Mouse (Mus musculus): ENCODE results near the gene Bcl11a. TPM values are rescaled to one million over a fixed set of nuclear protein-coding genes. Genes with fewer than 3 reads are reported as not detected.

The Bcl11a gene
- polyA plus RNA-seq, 1 experiment from 2014 or later: 71.9 TPM

DNA sequence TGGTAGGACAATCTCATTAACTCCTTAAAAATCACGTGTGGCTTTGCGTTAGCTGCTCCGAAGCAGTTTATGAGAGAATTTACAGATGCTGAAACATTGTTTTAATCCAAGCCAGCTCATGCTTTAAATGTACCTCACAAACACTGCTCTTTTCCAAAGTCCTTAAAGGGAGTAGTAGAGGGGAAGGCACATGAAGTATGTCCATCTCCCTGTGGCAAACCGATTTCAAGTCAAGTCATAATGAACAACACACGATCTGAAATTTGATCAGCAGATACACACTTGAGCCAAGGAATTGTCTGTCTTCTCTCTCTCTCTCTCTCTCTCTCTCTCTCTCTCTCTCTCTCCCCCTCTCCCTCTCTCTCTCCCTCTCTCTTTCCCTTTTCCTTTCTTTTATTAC is 20.2 kb downstream of the Bcl11a start:
- WGBS: 56% methylated on average over 5 of the region's 5 CpGs
- no peaks in the 10 kb centered on the region; the same call in 1 of the 2 replicates for H3K36me3 ChIP-seq (replicated peaks; ENCODE audit: control insufficient read depth, insufficient read depth, low read depth, low read length)
- no peaks in the 10 kb centered on the region for H3K27me3 ChIP-seq (ENCODE audit: control insufficient read depth, insufficient read depth, low read length)
- H3K9me3 ChIP-seq (replicated peaks; ENCODE audit: control insufficient read depth, low read length): no peaks in the 10 kb centered on the region
- no peak overlapping the region for H3K27ac ChIP-seq (replicated peaks; ENCODE audit: low read depth, low read length)
- H3K9ac ChIP-seq (replicated peaks; ENCODE audit: low read length): no peak overlapping the region
- no peak for DNase-seq (ENCODE audit: low spot score)
- H3K4me2 ChIP-seq (ENCODE audit: low read depth, low read length): no peak overlapping the region
- ATAC-seq (replicated peaks; ENCODE audit: insufficient number of reproducible peaks, low FRiP score, low TSS enrichment, low read depth): no peak
- H3K4me1 ChIP-seq (ENCODE audit: control insufficient read depth, insufficient read depth, low read length): peaks cover 5% of the 10 kb centered on the region; the same call in 1 of the 2 replicates
- no peak overlapping the region for H3K4me3 ChIP-seq (ENCODE audit: low read depth, low read length)

DNA sequence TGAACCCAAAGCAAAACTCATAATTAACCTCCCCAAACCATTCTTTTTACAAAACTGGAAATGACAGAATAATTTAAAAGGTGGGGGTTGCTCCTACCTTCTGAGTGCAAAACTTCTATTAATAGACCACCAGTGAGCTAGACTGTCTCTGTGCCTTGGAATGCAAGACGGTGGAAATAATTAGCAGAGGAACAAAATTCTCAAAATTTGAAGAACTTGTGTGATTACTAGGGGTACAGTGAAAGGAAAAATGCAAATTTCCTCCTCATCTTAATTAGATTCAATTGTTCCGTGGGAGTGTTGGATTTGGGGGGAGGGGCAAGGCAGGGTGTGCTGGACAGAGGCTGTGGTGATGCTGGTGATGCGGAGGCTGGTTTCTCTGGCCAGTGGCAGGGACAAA is 20.8 kb downstream of the Bcl11a start:
- Histone ChIP-seq H3K27me3 (ENCODE audit: control insufficient read depth, insufficient read depth, low read length) (no peaks in the 10 kb centered on the region), H3K27ac (replicated peaks; ENCODE audit: low read depth, low read length) (no peak overlapping the region), H3K9me3 (replicated peaks; ENCODE audit: control insufficient read depth, low read length) (no peaks in the 10 kb centered on the region), H3K4me3 (ENCODE audit: low read depth, low read length) (no peak overlapping the region), H3K4me2 (ENCODE audit: low read depth, low read length) (no peak overlapping the region), H3K9ac (replicated peaks; ENCODE audit: low read length) (no peak overlapping the region), H3K4me1 (ENCODE audit: control insufficient read depth, insufficient read depth, low read length) (peaks cover 5% of the 10 kb centered on the region; the same call in 1 of the 2 replicates), H3K36me3 (replicated peaks; ENCODE audit: control insufficient read depth, insufficient read depth, low read depth, low read length) (no peaks in the 10 kb centered on the region; the same call in 1 of the 2 replicates)
- DNase-seq (ENCODE audit: low spot score) (no peak), ATAC-seq (replicated peaks; ENCODE audit: insufficient number of reproducible peaks, low FRiP score, low TSS enrichment, low read depth) (no peak)
- 39% methylated on average over 3 of the region's 3 CpGs for WGBS

DNA sequence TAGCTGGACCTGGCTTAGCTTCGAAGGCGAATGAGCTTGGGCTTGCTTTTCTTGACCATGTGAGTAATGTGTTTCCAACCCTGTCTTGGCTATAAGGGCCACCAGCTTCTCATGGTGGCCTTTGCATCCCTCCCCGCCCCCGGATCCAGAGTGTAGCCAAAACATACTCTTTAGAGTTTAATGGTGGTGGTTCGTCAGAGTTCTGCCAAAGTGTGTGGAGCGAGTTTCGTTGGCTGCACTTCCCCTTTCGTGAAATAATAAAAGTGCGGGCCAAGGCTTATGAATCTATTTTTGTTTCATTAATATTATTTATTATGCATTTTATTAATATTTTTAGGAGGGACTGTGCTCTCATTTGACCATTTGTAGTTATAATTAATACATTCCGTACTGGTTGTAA is 21.4 kb downstream of the Bcl11a start:
- no peak overlapping the region for H3K9ac ChIP-seq (replicated peaks; ENCODE audit: low read length)
- 87% methylated on average over 10 of the region's 10 CpGs for WGBS
- no peaks in the 10 kb centered on the region for H3K27me3 ChIP-seq (ENCODE audit: control insufficient read depth, insufficient read depth, low read length)
- H3K36me3 ChIP-seq (replicated peaks; ENCODE audit: control insufficient read depth, insufficient read depth, low read depth, low read length): no peaks in the 10 kb centered on the region; the same call in 1 of the 2 replicates
- H3K4me1 ChIP-seq (ENCODE audit: control insufficient read depth, insufficient read depth, low read length): peaks cover 5% of the 10 kb centered on the region; the same call in 1 of the 2 replicates
- H3K27ac ChIP-seq (replicated peaks; ENCODE audit: low read depth, low read length): no peak overlapping the region
- H3K4me2 ChIP-seq (ENCODE audit: low read depth, low read length): no peak overlapping the region
- DNase-seq (ENCODE audit: low spot score) (no peak), ATAC-seq (replicated peaks; ENCODE audit: insufficient number of reproducible peaks, low FRiP score, low TSS enrichment, low read depth) (no peak)
- no peaks in the 10 kb centered on the region for H3K9me3 ChIP-seq (replicated peaks; ENCODE audit: control insufficient read depth, low read length)
- H3K4me3 ChIP-seq (ENCODE audit: low read depth, low read length): no peak overlapping the region

DNA sequence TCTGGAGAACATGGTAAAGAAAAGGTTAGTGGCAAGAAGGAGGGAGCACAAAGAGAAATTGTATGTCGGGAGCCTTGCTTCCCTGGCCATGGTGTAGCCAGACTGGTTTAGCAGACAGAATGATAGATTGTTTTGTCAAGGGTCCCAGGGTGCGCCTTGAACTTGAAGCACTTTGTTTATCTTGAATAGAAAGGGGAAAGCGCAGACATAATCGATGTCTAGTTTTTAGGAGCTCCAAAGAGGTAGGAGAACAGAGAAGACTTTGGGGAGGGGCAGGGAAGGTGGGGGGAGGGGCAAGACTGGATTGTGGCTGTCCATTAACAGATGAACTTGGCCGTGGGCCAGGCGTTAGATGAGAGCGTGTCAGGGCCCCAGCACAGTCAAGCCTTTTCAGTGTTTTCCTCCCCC is 22.0 kb downstream of the Bcl11a start:
- no peak overlapping the region for H3K9ac ChIP-seq (replicated peaks; ENCODE audit: low read length)
- WGBS: 45% methylated on average over 7 of the region's 7 CpGs
- peaks cover 5% of the 10 kb centered on the region; the same call in 1 of the 2 replicates for H3K4me1 ChIP-seq (ENCODE audit: control insufficient read depth, insufficient read depth, low read length)
- no peaks in the 10 kb centered on the region; the same call in 1 of the 2 replicates for H3K36me3 ChIP-seq (replicated peaks; ENCODE audit: control insufficient read depth, insufficient read depth, low read depth, low read length)
- no peaks in the 10 kb centered on the region for H3K27me3 ChIP-seq (ENCODE audit: control insufficient read depth, insufficient read depth, low read length)
- no peak overlapping the region for H3K27ac ChIP-seq (replicated peaks; ENCODE audit: low read depth, low read length)
- no peak overlapping the region for H3K4me3 ChIP-seq (ENCODE audit: low read depth, low read length)
- no peak overlapping the region for H3K4me2 ChIP-seq (ENCODE audit: low read depth, low read length)
- ATAC-seq (replicated peaks; ENCODE audit: insufficient number of reproducible peaks, low FRiP score, low TSS enrichment, low read depth): peak; percentile 74
- DNase-seq (ENCODE audit: low spot score): peak; percentile 57
- no peaks in the 10 kb centered on the region for H3K9me3 ChIP-seq (replicated peaks; ENCODE audit: control insufficient read depth, low read length)

DNA sequence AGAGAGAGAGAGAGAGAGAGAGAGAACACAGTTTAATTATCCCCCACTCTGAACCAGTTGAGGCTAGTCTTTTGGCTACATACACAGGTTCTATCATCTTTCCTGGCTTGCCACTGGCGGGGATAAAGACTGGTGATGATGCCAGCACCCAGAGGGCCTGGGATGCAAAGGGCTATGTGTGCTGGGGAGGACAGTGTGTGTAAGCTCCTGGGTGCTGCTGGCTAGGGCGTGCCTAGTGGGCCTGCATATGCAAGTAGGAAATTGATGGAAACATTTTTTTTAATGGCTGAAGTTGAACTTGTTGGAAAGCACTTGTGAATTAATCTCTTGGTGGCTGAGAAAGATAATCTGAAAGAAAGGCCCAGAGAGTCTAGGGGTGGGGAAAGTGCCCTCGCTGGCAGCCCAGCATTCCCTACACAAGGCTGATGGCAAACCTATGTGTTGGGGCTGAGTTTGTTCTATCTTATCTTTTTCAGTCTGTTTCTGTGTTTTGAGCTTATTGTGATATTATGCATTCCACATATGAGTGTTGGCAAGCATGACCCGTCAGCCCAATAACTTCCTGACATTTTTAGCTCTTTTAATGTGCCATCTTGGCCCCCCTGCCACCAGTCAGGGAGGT is 22.7 kb downstream of the Bcl11a start:
- H3K4me3 ChIP-seq (ENCODE audit: low read depth, low read length): no peak overlapping the region
- H3K9ac ChIP-seq (replicated peaks; ENCODE audit: low read length): no peak overlapping the region
- no peak for DNase-seq (ENCODE audit: low spot score)
- H3K27me3 ChIP-seq (ENCODE audit: control insufficient read depth, insufficient read depth, low read length): no peaks in the 10 kb centered on the region
- no peak for ATAC-seq (replicated peaks; ENCODE audit: insufficient number of reproducible peaks, low FRiP score, low TSS enrichment, low read depth)
- H3K27ac ChIP-seq (replicated peaks; ENCODE audit: low read depth, low read length): no peak overlapping the region
- no peaks in the 10 kb centered on the region; the same call in 1 of the 2 replicates for H3K36me3 ChIP-seq (replicated peaks; ENCODE audit: control insufficient read depth, insufficient read depth, low read depth, low read length)
- 80% methylated on average over 4 of the region's 4 CpGs for WGBS
- H3K4me2 ChIP-seq (ENCODE audit: low read depth, low read length): no peak overlapping the region
- H3K9me3 ChIP-seq (replicated peaks; ENCODE audit: control insufficient read depth, low read length): no peaks in the 10 kb centered on the region
- H3K4me1 ChIP-seq (ENCODE audit: control insufficient read depth, insufficient read depth, low read length): peaks cover 5% of the 10 kb centered on the region; the same call in 1 of the 2 replicates

DNA sequence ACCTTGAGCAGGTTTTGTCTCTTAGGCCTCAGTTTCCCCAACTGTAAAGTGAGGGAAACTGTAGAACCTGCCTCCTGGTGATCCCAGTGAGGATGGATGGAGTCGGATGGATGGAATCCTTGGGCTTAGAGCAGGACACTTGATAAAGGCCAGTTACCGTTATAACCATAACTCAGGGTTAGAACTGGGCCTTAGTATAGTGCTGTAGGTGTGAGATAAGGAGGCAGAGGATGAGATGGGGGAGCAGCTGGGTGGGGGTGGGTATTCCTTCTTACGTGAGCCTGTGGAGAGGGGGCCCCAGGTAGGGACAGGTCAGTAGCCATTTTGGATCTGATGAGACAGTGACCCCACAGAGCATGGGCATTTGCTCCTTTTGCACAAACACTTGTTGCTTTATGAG is 23.8 kb downstream of the Bcl11a start:
- Histone ChIP-seq H3K36me3 (replicated peaks; ENCODE audit: control insufficient read depth, insufficient read depth, low read depth, low read length) (no peaks in the 10 kb centered on the region; the same call in 1 of the 2 replicates), H3K4me2 (ENCODE audit: low read depth, low read length) (no peak overlapping the region), H3K9ac (replicated peaks; ENCODE audit: low read length) (no peak overlapping the region), H3K27ac (replicated peaks; ENCODE audit: low read depth, low read length) (no peak overlapping the region), H3K9me3 (replicated peaks; ENCODE audit: control insufficient read depth, low read length) (no peaks in the 10 kb centered on the region), H3K4me3 (ENCODE audit: low read depth, low read length) (no peak overlapping the region), H3K4me1 (ENCODE audit: control insufficient read depth, insufficient read depth, low read length) (peaks cover 5% of the 10 kb centered on the region; the same call in 1 of the 2 replicates), H3K27me3 (ENCODE audit: control insufficient read depth, insufficient read depth, low read length) (no peaks in the 10 kb centered on the region)
- no peak for DNase-seq (ENCODE audit: low spot score)
- ATAC-seq (replicated peaks; ENCODE audit: insufficient number of reproducible peaks, low FRiP score, low TSS enrichment, low read depth): no peak
- 91% methylated on average over 3 of the region's 3 CpGs for WGBS

DNA sequence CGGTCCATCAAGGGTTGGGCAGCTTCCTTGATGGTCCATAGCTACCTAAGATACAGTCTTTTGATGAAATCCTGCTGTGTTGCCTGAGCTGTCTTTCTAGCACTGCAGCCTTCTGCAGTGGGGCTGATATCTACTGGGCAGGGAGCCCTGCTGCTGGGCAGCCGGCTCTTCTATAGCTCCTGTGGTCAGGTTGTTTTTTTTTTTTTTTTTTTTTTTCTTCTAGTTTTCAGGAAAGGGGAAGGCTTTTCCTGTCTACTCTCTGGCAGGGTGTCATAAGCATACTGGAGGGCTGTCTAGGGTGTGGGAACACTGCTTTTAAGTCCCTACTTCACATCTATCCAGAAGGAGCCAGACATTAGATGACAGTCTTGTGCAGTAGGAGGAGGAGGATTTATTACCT is 24.5 kb downstream of the Bcl11a start:
- 75% methylated on average over 2 of the region's 2 CpGs for WGBS

DNA sequence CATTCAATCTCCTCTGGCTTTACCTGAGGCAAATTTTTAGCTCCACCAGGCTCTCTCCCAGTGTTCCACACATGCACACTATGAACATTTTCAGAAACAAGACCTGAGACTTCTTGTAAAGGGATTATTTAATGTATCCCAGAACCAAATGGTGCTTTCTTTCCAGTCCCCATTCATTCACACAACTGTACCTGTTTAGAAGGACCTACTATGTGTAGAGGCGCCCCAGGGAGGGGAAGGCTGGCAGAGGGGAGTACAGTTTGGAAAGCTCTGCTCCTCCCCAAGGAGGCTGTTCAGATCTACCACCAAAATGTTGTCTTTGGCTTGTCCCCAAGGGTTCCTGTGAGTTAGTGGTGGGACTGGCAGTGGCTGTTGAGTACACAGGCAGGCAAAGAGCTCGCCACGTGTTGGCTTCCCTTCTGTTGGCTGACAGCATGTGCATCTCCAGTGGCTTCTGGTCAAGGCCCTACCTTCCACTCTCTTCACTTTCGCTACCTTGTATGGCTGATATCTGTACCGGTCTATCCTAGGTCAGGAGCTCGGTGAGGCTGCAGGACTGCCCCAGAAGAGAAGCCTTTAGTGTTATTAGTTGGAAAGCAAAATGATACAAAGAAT is 25.4 kb downstream of the Bcl11a start:
- no peak overlapping the region for H3K4me3 ChIP-seq (ENCODE audit: low read depth, low read length)
- H3K27ac ChIP-seq (replicated peaks; ENCODE audit: low read depth, low read length): no peak overlapping the region
- no peaks in the 10 kb centered on the region for H3K9me3 ChIP-seq (replicated peaks; ENCODE audit: control insufficient read depth, low read length)
- ATAC-seq (replicated peaks; ENCODE audit: insufficient number of reproducible peaks, low FRiP score, low TSS enrichment, low read depth): no peak
- no peak overlapping the region for H3K4me2 ChIP-seq (ENCODE audit: low read depth, low read length)
- H3K4me1 ChIP-seq (ENCODE audit: control insufficient read depth, insufficient read depth, low read length): peaks cover 5% of the 10 kb centered on the region; the same call in 1 of the 2 replicates
- DNase-seq (ENCODE audit: low spot score): no peak
- no peak overlapping the region for H3K9ac ChIP-seq (replicated peaks; ENCODE audit: low read length)
- no peaks in the 10 kb centered on the region; the same call in 1 of the 2 replicates for H3K36me3 ChIP-seq (replicated peaks; ENCODE audit: control insufficient read depth, insufficient read depth, low read depth, low read length)
- 82% methylated on average over 6 of the region's 6 CpGs for WGBS
- no peaks in the 10 kb centered on the region for H3K27me3 ChIP-seq (ENCODE audit: control insufficient read depth, insufficient read depth, low read length)

More for the DNA sequence above, 24.5 kb downstream of the Bcl11a start:
- no peaks in the 10 kb centered on the region for H3K27me3 ChIP-seq (ENCODE audit: control insufficient read depth, insufficient read depth, low read length)
- no peak overlapping the region for H3K4me2 ChIP-seq (ENCODE audit: low read depth, low read length)
- H3K4me3 ChIP-seq (ENCODE audit: low read depth, low read length): no peak overlapping the region
- DNase-seq (ENCODE audit: low spot score) (no peak), ATAC-seq (replicated peaks; ENCODE audit: insufficient number of reproducible peaks, low FRiP score, low TSS enrichment, low read depth) (no peak)
- H3K36me3 ChIP-seq (replicated peaks; ENCODE audit: control insufficient read depth, insufficient read depth, low read depth, low read length): no peaks in the 10 kb centered on the region; the same call in 1 of the 2 replicates
- H3K27ac ChIP-seq (replicated peaks; ENCODE audit: low read depth, low read length): no peak overlapping the region
- H3K9me3 ChIP-seq (replicated peaks; ENCODE audit: control insufficient read depth, low read length): no peaks in the 10 kb centered on the region
- no peak overlapping the region for H3K9ac ChIP-seq (replicated peaks; ENCODE audit: low read length)
- H3K4me1 ChIP-seq (ENCODE audit: control insufficient read depth, insufficient read depth, low read length): peaks cover 5% of the 10 kb centered on the region; the same call in 1 of the 2 replicates
